Mouse (Mus musculus) spleen, postnatal 14 days (tissue): ENCODE data around the gene Dlx3.

ENCODE experiments used
- DNase-seq, 2 experiments: peaks; one replicate each; pipeline ENCODE4 v3.0.0; 2021 to 2022; ENCODE audit warnings: low spot score in 2 of 2

The Dlx3 gene

DNA sequence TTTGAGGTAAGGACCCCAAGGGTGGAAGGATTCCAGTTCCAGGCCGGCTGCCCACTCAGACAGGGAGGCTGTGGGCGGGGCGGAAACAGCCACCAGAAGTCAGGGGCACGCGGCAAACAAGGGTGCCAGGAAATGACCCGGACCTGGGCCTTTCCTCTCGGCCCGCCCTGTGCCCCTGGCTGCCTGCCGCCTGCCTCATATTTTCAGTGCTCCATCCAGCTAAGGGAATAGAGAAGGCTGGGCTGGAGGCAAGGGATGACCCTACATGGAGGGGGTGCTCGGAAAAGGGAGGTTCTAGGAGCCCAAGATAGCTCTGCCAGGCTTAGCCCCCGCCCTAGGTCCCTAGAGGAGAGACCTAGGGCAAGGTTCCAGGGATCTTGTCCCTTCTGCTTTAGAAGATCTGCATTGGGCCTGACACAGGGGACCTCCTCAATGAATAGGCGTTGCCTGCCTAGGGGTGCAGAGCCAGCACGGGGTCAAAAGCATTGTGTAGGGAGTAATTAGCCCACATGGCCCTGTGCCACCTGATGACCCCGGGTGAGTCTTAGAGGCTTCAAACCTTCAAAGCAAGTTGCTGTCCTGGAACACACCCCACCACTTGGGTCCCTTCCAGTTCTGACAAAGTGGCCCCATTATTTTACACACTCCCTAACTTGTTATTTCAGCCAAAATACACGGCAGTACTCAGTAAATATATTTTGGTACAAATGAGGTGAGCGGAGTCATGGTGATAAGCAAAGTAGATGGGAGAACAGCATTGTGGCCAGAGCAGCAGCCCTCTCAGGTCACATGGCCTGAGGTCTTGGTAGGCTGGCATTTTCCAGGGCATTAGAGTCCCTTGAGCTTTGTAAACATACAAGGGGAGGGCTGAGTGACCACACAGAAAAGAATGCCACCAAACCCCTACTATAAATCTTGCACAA lies 30.8 kb upstream of the Dlx3 start:
- DNase-seq: no peak

DNA sequence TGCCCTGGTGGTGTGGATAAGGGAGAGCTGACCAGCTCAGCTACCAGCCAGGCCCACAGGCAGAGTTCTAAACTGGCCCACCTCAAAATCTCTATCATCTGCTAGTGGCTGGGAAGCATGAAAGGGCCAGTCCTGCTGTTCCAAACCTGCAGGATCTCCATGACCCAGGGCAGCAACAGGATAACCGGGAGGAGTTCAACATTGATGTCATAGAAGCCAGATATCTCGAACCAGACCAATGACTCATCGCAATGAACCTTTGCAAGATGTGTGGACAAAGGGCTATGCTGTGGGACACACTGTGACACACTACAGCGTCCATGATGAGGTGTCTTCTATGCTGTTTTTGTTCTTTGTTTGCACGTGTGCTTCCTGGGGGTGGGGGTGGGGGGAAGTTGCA lies 26.8 kb upstream of the Dlx3 start:
- no peak for DNase-seq

DNA sequence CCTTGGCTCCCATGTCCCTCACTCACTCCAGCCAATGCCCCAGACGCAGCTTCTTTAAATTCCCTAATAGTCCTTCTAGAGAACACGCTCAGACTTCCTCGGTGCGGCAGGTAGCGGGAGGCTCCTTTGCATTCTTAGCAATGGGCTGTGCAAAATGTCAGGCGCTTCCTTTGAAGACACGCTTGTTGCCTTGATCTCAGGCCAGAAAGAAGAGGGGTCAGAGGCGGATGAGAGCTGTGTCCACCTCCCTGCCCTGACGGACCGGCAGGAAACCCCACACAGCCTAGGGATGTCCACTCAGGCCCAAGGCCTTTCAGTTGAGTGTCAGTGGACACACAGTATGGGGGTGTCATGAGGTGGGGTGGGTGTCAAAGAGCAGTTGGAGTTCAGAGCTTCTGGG lies 24.3 kb upstream of the Dlx3 start:
- no peak for DNase-seq

DNA sequence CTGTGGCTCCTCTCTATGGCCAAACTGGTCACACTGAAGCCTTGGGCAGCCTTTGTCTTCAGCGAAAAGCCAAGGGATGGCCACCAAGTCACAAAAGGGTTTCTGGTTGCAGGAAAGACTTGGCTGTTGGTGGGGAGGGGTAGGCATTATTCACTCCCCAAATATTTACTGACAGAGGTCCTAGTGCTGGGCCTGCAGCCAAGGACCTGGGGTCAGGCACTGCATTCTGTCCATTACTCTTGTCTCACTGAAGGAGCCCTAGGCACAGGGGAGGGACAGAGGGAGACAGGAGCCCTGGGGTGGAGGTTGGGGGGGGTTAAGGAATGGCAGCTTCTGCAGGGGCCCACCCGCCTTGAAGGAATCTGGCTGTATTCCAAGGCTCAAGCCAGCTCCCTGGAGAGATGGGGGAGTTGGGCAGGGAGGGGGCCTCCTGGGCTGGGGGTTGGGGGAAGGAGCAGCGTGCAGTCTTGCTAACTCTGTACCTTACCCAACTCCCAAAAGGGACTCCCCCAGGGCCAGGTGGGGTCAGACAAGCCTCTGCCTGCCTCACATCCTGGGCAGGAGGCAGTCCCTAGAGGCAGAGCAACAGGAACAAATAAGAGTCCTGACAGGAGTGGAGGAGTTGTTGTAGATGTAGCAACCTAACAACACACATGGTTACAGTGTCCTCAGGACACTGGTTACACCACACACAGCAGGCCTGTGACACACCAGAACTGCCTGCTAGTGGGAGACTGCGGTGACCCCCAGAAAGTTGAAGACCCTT lies 23.1 kb upstream of the Dlx3 start:
- no peak for DNase-seq

DNA sequence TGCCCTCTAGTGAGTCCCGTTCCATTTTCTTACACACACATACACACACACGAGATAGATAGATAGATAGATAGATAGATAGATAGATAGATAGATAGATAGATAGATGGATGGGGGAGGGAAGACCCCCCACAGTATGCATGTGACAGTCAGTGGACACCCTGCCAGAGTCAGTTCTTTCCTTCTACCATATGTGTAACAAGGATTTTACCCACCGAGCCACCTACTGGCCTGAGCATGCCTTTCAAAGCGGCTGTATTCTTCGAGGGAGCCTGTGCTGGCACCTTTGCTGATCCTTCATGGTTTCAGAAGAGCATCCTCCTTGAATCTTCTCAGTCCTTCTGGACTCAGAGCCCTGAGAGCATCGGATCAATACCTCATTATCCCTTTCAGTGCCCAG lies 22.0 kb upstream of the Dlx3 start:
- DNase-seq: no peak

DNA sequence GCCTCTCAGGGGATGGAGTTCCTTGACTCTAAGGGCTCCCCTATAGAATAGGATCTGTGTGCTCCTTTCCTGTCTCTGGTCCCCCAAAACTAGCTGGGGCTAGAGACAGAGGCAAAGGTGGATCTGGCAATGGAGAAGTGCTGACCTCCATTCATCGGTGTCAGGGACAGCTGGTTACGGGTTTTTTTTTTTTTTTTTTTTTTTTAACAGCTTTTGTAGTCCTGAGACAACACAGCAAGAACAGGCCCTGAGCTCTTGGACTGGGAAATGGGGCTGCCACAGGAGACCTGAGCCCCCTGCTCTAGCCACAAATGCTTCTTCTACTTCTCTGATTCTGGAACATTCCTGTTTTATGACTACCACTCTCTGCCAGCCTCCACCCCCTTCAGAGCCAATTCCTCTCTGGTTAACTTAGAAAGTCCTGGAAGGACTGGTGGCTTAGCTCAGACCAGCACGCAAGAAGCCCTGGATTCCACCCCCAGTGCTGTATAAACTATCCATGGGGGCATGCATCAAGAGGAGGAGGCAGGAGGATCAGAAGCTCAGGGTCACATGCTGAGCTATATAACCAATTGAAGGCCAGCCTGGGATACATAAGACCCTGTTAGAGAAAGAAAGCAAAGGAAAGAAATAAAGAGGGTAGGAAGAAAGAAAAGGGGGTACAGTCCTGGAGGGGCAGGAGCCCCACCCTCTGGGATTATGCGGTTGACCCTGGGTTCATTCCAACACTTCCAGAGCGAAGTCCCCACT lies 21.4 kb upstream of the Dlx3 start:
- no peak for DNase-seq

DNA sequence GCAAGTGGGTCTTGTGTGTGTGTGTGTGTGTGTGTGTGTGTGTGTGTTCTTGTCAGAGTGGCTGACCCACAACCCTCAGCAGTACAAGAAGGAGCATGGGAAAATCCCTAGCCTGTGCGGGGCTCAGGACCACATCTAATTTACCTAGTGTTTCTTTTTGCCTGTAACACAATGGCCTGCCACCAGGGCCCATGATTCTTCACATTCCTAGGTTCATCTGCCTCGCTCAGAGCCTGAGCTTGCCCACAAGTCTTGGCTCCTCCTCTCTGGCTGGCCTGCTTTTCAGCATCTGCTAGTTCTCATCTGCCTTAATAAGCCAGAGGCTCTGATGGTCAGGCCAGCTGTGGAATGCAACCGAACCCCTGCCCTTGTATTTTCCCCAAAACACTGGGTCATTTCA lies 19.5 kb upstream of the Dlx3 start:
- DNase-seq: no peak

DNA sequence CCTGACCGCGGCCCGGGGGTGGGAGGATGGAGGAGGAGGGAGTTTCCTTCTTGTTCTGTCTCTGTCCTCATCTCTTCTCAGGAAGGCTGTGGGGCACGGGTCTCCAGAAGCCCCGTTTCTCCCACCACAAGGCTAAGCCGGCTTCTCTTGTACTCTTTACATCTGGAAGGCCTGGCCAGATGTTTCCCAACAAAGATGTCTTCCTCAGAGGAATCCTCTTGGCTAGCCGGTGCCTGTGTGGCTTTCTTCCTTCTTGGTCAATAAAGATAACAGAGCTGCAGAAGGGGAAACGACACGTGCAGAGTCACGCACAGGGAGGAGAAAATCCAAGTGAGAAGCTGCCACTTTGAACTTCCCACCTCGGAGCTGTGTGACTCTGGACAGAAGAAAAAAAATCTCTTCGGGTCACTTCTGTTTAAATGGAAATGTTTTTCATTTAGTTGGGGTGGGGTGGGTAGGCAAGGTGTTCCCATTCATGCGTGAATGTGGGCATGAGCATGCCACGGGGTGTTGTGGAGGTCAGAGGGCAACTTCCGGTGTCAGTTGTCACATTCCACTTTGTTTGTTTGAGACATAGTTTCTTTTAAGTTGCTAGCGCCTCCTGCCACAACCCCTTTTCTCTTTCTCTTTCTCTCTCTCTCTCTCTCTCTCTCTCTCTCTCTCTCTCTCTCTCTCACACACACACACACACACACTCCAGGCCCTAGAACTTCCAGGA lies 18.7 kb upstream of the Dlx3 start:
- no peak for DNase-seq

DNA sequence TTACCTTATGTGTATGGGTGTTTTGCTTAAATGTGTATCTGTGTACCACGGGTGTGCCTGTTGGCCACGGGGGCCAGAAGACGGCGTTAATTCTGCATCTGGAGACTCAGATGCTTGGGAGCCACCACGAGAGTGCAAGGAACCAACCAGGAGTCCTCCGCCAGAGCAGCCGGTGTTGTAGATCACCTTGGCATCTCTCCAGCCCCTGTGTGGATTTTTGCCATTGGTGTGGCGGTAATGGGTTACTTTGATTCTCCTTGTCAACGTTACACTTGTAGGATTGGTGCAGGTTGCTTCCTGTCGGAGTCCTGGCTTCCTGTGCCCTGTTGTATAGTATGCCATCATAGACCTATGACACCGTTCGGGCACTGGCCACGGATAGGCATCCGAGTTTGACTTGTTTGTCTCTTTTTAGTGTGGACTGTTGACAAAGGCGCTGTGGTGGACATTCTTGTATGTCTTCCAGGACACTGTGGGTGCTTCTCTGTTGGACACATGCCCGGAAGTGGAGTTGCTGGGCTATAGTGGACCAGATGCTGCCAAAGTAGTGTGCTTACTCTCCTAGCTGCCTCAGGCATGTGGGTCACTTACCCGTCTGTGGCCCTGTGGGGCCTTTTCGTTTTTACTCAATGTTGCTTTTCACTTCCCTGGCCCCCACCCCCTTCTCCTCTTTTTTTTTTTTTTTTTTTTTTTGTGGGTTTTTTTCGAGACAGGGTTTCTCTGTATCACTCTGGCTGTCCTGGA lies 17.6 kb upstream of the Dlx3 start:
- DNase-seq: no peak

DNA sequence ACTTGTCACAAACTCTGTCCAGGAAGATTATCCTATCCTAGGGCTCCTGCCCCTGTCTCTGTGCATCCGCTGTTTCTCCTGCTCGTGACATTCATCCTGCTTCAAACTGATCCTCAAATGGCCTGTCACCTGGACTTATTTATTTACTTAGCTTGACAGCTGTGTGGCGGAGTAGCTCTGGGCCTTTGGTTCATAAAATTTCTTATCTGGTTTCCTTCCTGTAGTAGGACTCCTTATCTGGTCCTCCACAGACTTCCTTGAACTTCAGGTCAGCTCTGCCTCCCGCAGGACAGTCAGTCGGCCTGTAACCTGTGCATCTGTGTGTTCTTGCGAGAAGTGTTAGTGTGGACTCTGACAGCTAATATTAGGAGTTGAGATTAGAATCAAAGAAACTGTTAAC lies 15.7 kb upstream of the Dlx3 start:
- DNase-seq: no peak

DNA sequence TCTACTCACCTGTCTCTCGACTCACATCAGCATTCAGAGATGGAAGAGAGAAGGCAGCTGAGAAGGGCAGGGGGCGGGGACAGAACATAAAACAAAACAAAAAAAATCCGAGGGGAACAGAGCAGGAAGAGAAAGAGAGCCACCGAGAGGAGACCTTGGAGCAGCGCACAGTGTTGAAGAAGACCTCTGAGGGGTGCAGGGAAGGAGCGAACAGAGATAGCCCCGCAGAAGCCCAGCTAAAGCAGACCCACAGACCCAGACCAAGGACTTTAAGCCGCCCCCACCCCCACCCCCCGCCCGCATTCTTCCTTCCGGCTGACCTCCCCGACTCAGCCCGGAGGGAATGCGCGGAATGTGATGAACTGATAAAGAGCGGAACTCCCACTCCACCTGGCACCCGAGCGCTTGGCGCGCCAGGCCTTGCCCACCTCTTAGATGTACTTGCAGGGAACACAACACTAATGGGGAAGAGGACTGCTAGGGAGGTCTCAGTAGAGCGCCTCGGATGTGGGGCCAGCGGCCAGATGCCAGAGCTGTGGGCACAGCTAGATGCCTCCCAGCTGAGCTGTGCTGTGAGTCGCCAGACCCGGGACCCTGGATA lies 14.5 kb upstream of the Dlx3 start:
- no peak for DNase-seq

DNA sequence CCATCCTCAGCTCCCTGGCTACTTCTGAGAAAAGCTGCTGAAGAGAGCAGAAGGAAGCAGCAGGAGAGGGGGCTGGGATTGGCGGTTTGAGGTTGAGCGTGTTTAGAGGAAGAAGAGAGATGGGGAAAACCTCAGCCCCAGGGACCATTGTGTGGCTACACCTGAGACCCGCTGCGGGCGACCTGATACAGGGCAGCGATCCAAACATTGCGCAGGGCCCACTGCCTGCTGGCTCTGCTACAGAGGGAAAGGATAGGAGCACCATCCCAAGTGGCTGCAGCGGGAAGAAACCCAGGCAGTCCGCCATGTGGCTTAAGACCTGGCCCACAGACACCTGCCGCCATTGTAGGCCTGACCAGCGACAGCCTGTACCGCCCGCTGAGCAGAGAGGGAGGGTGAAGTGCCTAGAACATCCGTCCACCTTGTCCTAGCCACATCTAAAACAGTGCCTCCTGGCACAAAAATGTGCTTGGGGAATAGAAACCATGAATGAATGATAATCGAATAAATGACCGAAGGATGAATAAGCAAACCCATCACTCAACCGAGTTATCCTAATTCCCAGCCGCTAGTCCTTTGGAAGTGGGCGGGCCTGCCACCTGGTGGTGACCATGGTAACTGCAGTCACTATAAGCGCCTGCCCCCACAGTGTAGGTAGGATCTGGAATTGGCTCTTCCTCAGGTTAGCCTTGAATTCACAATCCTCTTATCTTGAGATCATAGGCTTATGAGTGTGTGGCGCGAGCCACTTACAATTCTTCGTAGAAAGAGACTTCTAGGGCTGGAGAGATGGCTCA lies 13.3 kb upstream of the Dlx3 start:
- peak in 1 of 2 experiments; percentile 29 for DNase-seq

DNA sequence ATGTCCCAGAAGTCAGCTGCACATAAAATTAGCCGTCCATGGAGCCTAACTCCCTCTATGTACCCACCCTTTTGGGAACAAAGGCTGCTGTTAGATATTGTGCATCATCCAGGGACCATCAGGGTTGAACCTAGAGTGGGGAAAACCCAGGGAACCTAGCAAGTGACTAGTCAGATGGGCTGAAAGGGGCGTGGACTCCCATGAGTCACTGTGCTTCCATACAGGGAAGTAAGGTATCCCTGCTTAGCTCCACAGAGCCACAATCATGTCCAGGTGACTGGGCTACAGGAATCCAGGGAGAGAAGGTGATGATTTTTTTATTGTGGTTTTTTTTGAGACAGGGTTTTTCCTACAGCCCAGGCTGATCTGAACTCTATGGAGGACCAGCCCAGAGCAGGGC lies 10.9 kb upstream of the Dlx3 start:
- DNase-seq: no peak

DNA sequence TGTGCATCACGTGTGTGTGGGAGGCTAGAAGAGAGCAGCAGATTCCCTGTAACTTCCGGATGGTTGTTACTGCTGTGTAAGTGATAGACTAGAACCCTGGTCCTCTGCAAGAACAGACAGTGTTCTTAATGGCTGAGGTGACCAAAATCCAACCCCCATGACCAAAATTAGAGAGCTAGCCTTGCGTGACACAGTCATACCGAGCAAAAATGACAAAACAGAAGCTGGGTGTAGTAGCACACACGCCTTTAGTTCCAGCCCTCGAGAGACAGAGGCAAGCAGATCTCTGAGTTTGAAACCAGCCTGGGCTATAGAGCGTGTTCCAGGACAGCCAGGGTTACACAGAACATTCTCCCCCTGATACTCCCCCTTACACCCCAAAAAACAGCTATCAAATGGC lies 9.8 kb upstream of the Dlx3 start:
- no peak for DNase-seq

DNA sequence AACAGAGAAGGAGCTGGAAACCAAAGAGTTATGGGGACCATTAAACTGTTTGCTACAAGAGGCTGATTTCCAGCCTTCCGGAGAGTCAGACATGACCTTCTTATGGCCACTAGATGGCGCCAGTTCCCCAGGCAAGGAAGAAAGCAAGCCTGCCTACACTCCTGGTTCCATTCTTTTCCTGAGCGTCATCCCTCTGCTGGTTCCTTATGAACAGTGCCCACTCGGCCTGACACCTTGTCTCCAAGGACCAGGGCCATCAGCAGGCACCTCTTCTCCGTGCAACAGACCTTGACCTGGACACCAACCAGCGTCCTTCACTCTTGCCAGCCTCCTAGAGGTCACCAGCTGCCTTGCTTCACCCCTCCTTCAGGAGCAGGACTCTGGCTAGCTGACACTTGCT lies 2.9 kb upstream of the Dlx3 start:
- DNase-seq: peak in 1 of 2 experiments; percentile 33

DNA sequence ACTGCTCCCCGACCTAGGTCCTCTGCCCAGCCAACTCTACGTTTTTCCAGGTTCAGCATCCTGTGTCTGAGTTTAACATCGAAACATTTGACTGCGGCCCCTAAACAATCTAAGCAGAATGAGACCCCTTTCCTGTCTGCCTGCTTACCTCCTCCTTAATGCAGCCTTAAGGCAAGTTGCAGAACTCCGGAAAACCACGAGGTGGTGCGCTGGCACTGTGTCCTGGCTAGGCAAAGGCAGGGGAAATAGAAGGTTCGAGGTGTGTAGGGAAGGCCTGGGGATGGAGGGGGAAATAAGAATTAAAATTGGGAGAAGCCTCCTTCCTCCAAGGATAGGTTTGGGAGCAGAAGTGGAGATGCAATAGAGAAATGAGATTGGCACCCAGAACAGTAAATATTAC lies 1.4 kb upstream of the Dlx3 start:
- DNase-seq: peak in 1 of 2 experiments; percentile 47

DNA sequence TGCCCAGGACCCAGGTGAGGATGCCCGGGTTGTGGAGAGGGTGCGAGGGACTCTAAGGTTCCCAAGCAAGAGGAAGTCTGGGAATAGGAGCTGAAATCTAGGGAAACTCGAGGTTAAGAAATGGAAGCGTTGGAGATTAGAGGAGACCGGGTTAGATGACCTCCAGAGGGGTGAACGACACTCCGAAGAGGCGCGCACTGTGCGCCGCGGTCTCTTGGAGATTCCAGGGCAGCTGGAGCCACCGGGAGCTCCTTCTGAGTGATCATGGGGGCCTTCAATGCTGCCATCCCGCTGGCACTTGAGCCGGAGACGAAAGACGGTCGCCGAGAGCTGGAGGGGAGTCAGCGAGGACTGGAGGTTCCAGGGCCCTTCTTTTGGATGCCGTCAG lies 708 bp downstream of the Dlx3 start:
- DNase-seq: no peak

DNA sequence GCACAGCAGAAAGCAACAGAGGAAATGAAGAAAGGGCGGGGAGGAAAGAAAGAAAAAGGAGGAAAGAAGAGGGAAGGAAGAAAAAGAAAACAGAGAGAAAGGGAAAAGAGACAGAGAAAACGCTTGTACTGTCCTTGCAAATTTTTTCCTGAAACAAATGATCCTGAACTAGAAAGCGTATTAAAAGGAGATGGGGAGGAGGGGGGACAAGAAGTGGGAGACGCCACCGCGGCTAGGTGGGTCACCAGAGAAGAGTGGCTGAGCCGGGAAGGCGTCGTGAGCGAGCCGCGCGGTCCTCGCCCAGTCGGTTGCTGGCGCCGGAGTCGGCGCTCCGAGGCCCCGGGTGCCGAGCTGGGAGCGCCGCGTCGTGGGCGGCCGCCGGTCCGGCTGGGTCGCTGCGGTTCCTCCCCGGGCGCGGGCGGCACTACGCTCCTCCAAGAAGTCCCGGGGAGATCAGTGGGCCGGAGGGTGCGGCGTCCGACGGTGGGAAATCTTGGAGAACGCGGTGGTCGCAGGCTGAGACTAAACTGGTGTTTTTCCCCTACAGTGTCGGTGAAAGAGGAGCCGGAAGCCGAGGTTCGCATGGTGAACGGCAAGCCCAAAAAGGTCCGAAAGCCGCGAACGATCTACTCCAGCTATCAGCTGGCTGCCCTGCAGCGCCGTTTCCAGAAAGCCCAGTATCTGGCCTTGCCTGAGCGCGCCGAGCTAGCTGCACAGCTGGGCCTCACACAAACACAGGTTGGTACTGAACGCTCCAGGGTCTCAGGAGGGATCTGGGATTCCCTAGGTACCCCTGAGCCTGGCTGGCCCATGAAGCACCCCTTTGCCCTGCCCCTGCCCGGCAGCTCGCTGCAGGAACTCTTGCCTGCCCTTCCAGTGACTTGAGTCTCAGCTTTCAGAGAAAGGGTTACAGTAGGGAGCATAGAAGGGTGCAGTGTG lies 1.5 kb downstream of the Dlx3 start:
- DNase-seq: no peak

DNA sequence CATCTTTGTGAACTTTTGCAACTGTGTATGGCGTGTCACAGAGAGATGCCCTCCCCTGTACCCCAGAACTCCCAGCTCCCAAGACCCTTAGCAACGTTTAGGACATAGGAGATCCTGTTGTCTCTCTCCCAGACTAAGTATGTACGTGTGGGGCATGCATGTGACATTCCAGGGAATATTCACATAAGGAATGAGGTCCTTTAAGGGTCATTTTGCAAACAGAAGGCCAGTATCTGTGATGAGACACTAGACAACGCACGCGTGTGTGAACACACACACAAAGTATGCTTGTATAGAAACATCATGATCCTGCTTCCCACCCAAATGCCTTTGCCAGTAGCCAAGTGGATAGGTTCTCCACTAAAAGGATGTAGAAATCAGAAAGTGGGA lies 2.2 kb downstream of the Dlx3 start:
- no peak for DNase-seq
